Mouse (Mus musculus) ES-E14 (cell line): ENCODE results near the gene Gm17617. TPM values are rescaled to one million over a fixed set of nuclear protein-coding genes. Genes with fewer than 3 reads are reported as not detected.

ENCODE experiments used
- DNase-seq: peaks from one replicate; pipeline ENCODE4 v3.0.0-alpha.2; 2013; ENCODE audit warnings: low read depth, low spot score
- H3K27ac ChIP-seq: 2 replicates; pipeline ENCODE4 v1.5.1; 2012; ENCODE audit warnings: low read depth, mild to moderate bottlenecking, low read length, moderate library complexity, mixed read lengths; ENCODE audit not compliant: poor library complexity, insufficient read depth, severe bottlenecking
- H3K36me3 ChIP-seq: 2 replicates; pipeline ENCODE4 v1.6.1; 2012; ENCODE audit warnings: mild to moderate bottlenecking, low read length, moderate library complexity, mixed read lengths; ENCODE audit not compliant: control insufficient read depth, poor library complexity, insufficient read depth, severe bottlenecking
- H3K4me1 ChIP-seq, 2 experiments: fragments of 150-350 bp in 1 of 2; sonication (generic) in 1 of 2; 2 replicates each; pipeline ENCODE4 v1.6.1; 2012; ENCODE audit warnings: low read length in 2 of 2, mild to moderate bottlenecking in 1 of 2, mixed read lengths in 1 of 2; ENCODE audit not compliant: control insufficient read depth in 2 of 2, insufficient read depth in 2 of 2, poor library complexity in 1 of 2
- H3K4me3 ChIP-seq, 2 experiments: fragments of 150-350 bp in 1 of 2; sonication (generic) in 1 of 2; 2 replicates each; pipeline ENCODE4 v1.5.1; 2012; ENCODE audit warnings: low read length in 2 of 2, low read depth in 1 of 2, mild to moderate bottlenecking in 1 of 2, mixed read lengths in 1 of 2; ENCODE audit not compliant: insufficient read depth in 1 of 2, poor library complexity in 1 of 2, severe bottlenecking in 1 of 2
- H3K9ac ChIP-seq: 2 replicates; pipeline ENCODE4 v1.6.1; 2012; ENCODE audit warnings: low read depth, mild to moderate bottlenecking, low read length, mixed read lengths; ENCODE audit not compliant: poor library complexity, insufficient read depth, severe bottlenecking
- H3K9me3 ChIP-seq: fragments of 150-350 bp; sonication (generic); 2 replicates; pipeline ENCODE4 v1.6.1; 2012; ENCODE audit warnings: low read depth, mild to moderate bottlenecking, low read length; ENCODE audit not compliant: control insufficient read depth, insufficient read depth
- CHD2 ChIP-seq: IDR thresholded peaks from 2 replicates; pipeline ENCODE4 v1.6.1; 2014; ENCODE audit warnings: mild to moderate bottlenecking, low read depth, low read length, inconsistent platforms
- HCFC1 ChIP-seq: IDR thresholded peaks from 2 replicates; pipeline ENCODE4 v1.6.1; 2012; ENCODE audit warnings: low read length, inconsistent platforms, borderline replicate concordance; ENCODE audit not compliant: insufficient read depth
- MAFK ChIP-seq: IDR thresholded peaks from 2 replicates; pipeline ENCODE4 v1.6.1; 2014; ENCODE audit warnings: mild to moderate bottlenecking, low read depth, low read length, inconsistent platforms; ENCODE audit not compliant: insufficient read depth
- ZC3H11A ChIP-seq: IDR thresholded peaks from 2 replicates; pipeline ENCODE4 v1.6.1; 2012; ENCODE audit warnings: low read depth, mild to moderate bottlenecking, inconsistent platforms, low read length, borderline replicate concordance
- ZNF384 ChIP-seq: IDR thresholded peaks from 2 replicates; pipeline ENCODE4 v1.6.1; 2012; ENCODE audit warnings: low read depth, low read length, inconsistent platforms
- in situ Hi-C, 2 experiments: fragments of 600-800 bp; cut with MboI; formaldehyde crosslinking; loops; one replicate each; pipeline ENCODE4 v1.15.1; 2025; ENCODE audit warnings: low sequenced_read_pairs in 2 of 2, inconsistent platforms in 1 of 2; ENCODE audit not compliant: unreplicated experiment in 2 of 2
- total RNA-seq: library from RNA; depleted of rRNA; stranded (reverse); fragments of 300-350 nt; gene quantifications from 2 replicates; pipeline ENCODE4 v1.2.3, GENCODE M21; 2012

Gm17617 gene
- total RNA-seq, 1 experiment = not detected

- Histone ChIP-seq H3K4me3 (no peak overlapping the region), H3K9me3 (no peaks in the 10 kb centered on the region), H3K36me3 (no peaks in the 10 kb centered on the region), H3K9ac (no peak overlapping the region), H3K27ac (no peak overlapping the region), H3K4me1 (peaks cover 0 to 13% of the 10 kb centered on the region in 2 experiments; a peak in 1 of 4 replicates)
- in situ Hi-C loops = no loop called here
- TF ChIP-seq MAFK = no peak
- TF ChIP-seq ZC3H11A = no peak
- no peak for TF ChIP-seq ZNF384
- no peak for TF ChIP-seq CHD2
- TF ChIP-seq HCFC1 = no peak
- no peak for DNase-seq
Measured at GRCm38 (mm10) chr13:55153951-55154350, 20.6 kb upstream of the Gm17617 start.

DNA sequence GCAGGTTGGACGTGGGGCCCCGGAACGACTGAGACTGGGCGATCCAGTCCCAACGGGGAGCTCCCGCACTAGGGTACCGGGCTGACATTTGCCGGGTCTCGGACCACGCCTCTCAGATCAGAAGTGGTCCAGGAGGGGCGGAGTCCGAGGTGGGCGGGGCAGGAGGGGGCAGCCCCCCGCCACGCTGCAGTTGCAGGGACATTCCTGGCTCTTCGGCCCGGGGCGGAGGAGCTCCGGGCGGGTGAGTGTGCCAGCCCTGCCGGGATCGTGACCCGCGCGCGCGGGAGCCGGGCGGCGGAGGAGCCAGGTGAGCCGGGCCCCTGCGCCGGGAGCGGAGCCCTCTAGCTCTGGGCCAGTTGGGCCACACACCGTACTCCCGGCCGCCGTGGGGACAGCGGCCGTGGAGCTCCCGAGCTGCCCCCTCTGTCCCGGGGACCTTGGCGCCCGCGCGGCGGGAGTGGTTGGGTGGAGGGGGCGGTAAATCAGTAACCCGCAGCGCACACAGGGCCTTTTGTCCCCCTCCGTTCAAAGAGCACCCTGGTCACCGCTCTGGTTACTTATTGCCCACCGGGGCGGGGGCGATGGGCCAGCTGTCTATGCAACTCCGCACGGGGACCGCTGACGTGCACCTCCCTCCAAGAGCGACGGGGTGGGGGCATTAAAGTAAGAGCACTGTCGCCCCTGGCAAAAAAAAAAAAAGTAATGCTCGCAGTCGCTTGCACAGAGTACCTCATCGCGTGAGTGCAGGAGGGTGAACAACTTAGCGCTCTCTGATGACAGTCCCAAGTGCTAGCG lies 19.5 kb upstream of the Gm17617 start, which contains the start of gene Fgfr4:
Fgfr4 (plus strand) TSS at position 20 of the 795 bp plus-strand sequence.
- Histone ChIP-seq H3K9me3 (no peaks in the 10 kb centered on the region), H3K27ac (no peak within 1 kb of the TSS), H3K36me3 (no peaks in the 10 kb centered on the region)

DNA sequence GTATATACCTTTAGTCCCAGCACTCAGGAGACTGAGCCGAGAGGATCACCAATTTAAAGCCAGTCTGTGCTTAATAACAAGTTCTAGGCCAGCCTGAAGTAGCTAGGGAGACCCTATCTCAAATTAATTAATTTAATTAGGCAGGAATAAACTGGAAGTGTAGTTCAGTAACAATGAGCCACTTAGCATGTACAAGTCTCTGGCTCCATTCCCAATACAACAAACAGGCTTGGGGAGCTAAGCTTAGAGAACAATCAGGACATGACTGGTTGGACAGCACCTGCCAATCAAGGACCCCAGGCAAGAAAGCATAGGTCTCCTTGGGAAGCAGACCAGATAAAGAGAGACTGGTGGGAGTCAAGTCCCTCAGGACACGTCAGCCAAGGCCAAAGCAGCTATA lies 6.9 kb upstream of the Gm17617 start:
- Histone ChIP-seq H3K9ac (no peak overlapping the region), H3K4me3 (no peak overlapping the region), H3K36me3 (no peaks in the 10 kb centered on the region), H3K4me1 (peaks cover 0 to 3% of the 10 kb centered on the region in 2 experiments; a peak in 1 of 4 replicates), H3K9me3 (no peaks in the 10 kb centered on the region), H3K27ac (no peak overlapping the region)
- no peak for DNase-seq
- in situ Hi-C loops = no loop called here
- no peak for TF ChIP-seq CHD2

More for the DNA sequence above, 19.5 kb upstream of the Gm17617 start, which contains the start of gene Fgfr4:
- in situ Hi-C loops = no loop called here
- Histone ChIP-seq H3K9ac (peak within 1 kb of the TSS; percentile 60), H3K4me1 (peaks cover 0 to 13% of the 10 kb centered on the region in 2 experiments; a peak in 1 of 4 replicates), H3K4me3 (peak within 1 kb of the TSS; percentile 74 to 77)
- no peak for TF ChIP-seq ZC3H11A
- TF ChIP-seq ZNF384 = peak; percentile 55; the same call in 1 of the 2 replicates
- TF ChIP-seq MAFK = no peak
- peak; percentile 46 for DNase-seq

GRCm38 (mm10) chr13:55135382-55135781 lies 2.0 kb upstream of the Gm17617 start:
- no peak for DNase-seq
- in situ Hi-C loops = no loop called here
- no peak overlapping the region for H3K27ac ChIP-seq
- H3K36me3 ChIP-seq = peaks cover 14% of the 10 kb centered on the region; the same call in 1 of the 2 replicates
- TF ChIP-seq HCFC1 (no peak), ZNF384 (peak; percentile 97)
- no peak overlapping the region for H3K4me3 ChIP-seq
- H3K4me1 ChIP-seq = peaks cover 0 to 3% of the 10 kb centered on the region in 2 experiments; a peak in 1 of 4 replicates
- H3K9me3 ChIP-seq = no peaks in the 10 kb centered on the region
- no peak overlapping the region; the same call in 1 of the 2 replicates for H3K9ac ChIP-seq

DNA sequence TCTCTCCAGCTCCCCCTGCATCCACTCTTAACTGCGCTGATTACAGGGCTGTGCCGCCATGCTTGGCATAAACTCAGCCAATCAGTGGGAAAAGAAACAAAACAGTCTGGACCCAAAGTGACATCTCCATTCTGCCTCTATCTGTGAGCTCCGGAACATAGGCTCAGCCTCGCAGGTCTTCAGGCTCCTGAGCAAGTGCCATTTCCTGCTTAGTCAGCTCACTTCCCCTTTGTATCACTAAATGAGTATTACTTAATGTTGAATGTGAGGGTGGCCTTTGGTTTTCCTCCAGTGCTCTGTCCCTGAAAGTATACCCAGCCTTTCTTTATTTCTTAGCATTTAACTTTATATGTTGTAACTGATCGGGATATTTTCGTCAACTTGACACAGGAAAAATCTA lies 8.4 kb downstream of the Gm17617 start:
- H3K9me3 ChIP-seq = no peaks in the 10 kb centered on the region
- DNase-seq = no peak
- in situ Hi-C loops = no loop called here
- H3K36me3 ChIP-seq = peaks cover 25% of the 10 kb centered on the region
- H3K27ac ChIP-seq = no peak overlapping the region
- TF ChIP-seq ZNF384 (no peak), MAFK (no peak), CHD2 (no peak), HCFC1 (no peak)
- H3K9ac ChIP-seq = no peak overlapping the region
- no peak overlapping the region for H3K4me3 ChIP-seq
- H3K4me1 ChIP-seq = no peaks in the 10 kb centered on the region
